Mouse (Mus musculus) gastrocnemius, adult 8-10 months (tissue): ENCODE results near the gene Immp2l. TPM values are rescaled to one million over a fixed set of nuclear protein-coding genes. Genes with fewer than 3 reads are reported as not detected.
"Not testable (repeated sequence)": the region's sequence is repeated elsewhere in the genome, so short reads cannot be mapped to it uniquely, and the experiment has no call there.

Source experiments
- DNase-seq, 2 experiments: peaks; one replicate each; pipeline ENCODE4 v3.0.0; 2022; ENCODE audit warnings: low spot score in 2 of 2
- total RNA-seq, 4 experiments: library from RNA; stranded (reverse); gene quantifications; 2 replicates each; pipeline ENCODE4 v1.2.4; 2022

Gene Immp2l
- total RNA-seq, 4 experiments from 2014 or later, result 11.0 to 15.7 (median 13.6) TPM

- no peak for DNase-seq
Measured at GRCm38 (mm10) chr12:41668280-41668679, 644.4 kb downstream of the Immp2l start.

DNA sequence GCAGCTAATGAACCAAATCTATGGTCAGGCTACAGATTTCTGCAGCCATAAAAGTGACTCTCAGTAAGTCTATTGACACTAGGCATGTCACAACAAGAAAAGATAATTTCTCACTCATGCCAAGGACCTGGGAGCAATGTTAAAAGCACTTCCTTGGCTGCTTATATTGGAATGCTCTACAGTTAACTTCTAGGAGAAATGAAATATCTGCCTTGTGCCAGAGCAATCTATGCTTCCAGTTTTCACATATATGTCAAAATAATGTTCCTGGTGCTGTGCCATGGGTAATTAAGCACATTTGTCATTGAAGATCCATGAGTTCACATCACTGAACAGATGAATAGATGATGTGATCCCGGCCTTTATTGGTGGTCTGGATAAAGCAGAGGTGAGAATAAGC is 645.6 kb downstream of the Immp2l start:
- DNase-seq, result no peak

DNA sequence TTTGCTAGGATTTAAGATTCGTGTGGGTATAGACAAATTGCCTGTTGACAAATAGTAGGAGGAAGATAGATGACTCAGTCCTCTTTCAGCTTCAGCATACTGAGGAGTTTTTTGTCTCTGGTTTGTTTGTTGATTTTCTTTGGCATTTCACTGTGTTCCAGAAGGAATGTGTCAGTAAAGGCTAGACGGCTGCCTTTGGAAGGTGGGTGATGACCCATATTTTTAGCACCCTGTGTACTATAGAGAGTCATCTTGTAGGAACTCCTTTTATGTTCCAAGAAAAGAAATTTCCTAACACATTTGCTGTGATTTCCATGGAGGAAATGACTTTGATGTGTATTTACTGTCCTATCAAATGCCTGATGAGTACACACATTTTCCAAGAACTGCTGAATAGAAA is 651.0 kb downstream of the Immp2l start:
- no peak for DNase-seq

- DNase-seq, result no peak
Measured at GRCm38 (mm10) chr12:41680141-41680540, 656.3 kb downstream of the Immp2l start.

- no peak for DNase-seq
Measured at GRCm38 (mm10) chr12:41682141-41682540, 658.3 kb downstream of the Immp2l start.

DNA sequence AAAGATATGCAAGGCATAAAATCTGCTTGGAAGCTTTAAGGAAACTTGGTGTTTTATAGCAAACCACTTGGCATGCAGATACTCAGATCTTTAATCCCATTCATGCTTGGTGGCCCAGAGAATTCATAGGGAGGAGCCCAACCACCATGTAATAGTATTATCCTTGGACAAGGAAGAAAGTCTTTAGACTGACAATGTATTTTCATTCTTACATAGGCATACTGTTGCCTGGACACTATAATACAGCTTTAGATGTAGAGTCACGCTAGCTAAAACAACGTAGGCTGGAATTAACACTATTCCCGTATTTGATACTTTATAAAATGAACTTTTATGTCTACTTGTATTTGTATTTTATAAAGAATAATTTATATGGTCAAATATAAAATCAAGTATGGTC is 665.9 kb downstream of the Immp2l start:
- no peak for DNase-seq

- no peak for DNase-seq
Measured at GRCm38 (mm10) chr12:41710608-41711007, 686.7 kb downstream of the Immp2l start.

GRCm38 (mm10) chr12:41716946-41717345 is 693.1 kb downstream of the Immp2l start:
- no peak for DNase-seq

- DNase-seq, result no peak
Measured at GRCm38 (mm10) chr12:41724585-41724984, 700.7 kb downstream of the Immp2l start.

DNA sequence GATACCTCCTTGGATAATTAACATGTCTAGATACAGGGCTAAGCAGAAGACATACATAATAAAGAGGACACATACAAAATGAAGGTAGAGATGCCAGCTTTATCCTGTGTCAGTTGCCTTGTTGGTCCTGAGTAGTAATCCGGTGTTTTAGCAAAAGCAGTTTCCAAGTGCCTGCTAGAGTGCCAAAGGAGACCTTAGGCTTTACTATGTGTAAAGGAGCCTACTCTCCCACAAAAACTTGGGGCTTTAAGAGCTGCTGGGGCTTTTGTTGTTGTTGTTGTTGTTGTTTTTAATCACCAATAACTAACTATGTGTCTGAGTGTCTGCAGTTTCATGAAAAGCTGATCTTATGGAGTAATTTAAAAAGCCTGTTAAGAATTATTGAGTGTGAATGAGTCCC is 702.8 kb downstream of the Immp2l start:
- no peak for DNase-seq

DNA sequence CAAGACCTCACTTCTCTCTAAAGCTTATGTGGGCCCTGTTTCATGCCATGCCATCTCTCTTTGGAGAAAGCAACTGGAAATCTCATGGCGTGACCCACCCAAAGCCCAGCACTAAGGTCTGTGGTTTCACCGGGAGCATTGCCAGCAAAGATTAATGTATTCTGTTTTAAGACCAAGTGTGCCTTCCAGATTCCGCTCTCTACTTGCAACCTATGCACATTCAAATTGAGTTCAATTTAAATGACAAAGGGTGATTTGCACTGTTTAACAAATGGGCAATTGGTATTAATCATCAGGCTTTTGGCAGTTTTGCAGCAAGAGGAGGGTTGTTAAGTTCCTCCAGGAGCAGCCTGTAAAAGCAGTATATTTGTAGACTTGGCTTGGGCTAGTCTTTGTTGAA is 703.3 kb downstream of the Immp2l start:
- no peak for DNase-seq

DNA sequence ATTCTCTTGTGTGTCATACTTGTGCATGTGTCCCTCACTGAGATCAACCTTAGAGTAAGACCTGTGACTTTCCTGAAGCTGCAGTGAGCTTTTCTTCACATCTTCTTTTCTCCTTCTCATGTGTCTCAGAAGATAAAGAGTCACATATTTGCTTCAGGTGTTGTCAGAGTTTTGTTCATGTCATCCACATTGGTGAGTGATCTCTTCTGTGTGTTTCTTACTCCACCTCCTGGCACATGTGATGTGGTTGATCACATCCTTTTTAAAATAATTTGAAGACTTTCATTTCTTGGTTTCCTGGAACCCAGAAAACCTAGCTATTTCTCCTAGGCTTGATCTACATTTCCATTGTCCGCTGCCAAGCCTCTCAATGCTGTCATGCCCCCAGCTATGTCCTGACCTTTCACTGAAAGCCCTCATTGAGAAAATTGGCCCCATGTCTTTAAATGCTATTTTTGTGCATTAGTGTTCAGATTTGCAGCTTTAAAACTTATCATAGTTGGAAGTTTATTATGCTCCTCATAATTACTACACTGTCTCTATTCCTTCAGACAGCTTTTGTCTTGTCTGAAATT is 704.0 kb downstream of the Immp2l start:
- DNase-seq, result no peak

GRCm38 (mm10) chr12:41728467-41728866 is 704.6 kb downstream of the Immp2l start:
- DNase-seq, result no peak

GRCm38 (mm10) chr12:41729780-41730179 is 705.9 kb downstream of the Immp2l start:
- no peak for DNase-seq

- no peak for DNase-seq
Measured at GRCm38 (mm10) chr12:41733168-41733567, 709.3 kb downstream of the Immp2l start.

GRCm38 (mm10) chr12:41742887-41743286 is 719.0 kb downstream of the Immp2l start:
- DNase-seq, result no peak

DNA sequence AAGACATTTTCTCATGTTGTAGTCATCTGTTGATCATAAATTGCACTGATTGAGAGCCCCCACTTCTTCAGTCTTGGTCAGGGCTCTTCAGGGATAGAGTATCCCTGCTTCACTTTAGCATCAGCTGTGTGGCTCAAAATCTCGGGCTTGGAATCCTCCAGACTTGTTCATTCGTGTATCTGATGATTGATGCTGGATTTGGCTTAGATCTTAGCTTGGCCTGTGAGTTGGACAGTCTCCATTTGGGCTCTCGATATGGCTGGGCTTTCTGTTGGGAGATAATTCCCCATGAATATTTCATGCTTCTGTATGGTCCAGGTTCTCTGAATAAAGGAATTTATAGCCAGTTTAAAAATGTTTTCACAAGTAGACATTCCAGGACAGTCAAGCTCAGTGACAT is 739.5 kb downstream of the Immp2l start:
- no peak for DNase-seq

DNA sequence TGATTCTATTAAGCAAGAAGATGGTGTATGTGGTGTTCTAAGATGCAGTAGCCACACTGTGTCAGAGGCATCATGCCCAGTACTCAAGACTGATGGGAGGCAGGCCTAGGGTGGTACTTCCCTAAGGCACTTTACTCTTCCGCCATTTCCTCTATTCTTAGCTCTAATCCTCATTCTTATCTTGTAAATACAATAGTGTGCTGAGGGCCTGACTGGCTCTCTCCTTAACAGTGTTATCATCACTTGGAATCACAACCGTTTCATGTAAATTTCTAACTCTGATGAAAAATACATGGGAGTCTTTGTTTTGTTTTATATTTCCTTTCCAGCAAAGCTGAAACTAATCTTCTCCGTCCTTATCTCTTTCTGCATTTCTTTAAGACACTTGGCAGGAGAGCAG is 750.1 kb downstream of the Immp2l start:
- DNase-seq, result no peak

DNA sequence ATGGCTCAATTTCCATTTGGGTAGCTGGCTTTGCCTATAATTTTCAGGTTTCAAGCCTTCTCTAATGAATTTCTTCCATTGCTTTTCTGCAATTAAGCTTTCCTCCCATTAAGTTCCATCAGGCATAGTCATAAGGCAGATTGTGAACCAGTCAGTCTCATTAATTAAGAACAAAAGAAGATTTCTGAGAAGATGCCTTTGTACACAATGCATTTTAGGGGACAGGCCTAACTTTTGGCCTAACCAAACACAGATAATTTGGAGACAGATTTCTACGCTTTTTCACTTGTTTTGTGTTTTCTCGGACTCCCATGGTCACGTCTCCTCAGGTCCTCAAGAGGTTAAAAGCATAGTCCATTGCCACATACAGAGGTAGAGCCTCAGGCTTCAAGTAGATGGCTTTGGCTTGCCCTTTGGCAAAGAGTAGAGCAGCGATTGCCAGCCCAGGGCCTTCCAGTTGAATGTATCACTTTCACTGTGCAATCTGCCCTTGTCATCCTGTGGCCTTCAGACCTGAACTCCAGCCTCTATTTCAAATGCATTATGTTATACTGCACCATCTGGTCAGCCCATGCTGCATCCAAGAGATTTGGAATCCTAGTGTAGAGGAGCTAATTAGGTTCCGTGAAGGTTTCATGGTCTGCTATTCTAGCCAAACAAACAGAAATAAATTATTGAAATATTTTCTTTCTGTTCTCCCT is 750.9 kb downstream of the Immp2l start:
- peak in 1 of 2 experiments; percentile 29 for DNase-seq

DNA sequence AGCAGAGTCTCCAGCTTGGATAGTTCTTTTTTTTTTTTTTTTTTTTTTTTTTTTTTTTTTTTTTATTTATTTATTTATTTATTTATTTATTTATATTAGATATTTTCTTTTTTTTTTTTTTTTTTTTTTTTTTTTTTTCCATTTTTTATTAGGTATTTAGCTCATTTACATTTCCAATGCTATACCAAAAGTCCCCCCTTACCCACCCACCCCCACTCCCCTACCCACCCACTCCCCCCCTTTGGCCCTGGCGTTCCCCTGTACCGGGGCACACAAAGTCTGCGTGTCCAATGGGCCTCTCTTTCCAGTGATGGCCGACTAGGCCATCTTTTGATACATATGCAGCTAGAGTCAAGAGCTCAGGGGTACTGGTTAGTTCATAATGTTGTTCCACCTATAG is 753.9 kb downstream of the Immp2l start:
- not testable (repeated sequence) for DNase-seq

GRCm38 (mm10) chr12:41793681-41794080 is 769.8 kb downstream of the Immp2l start:
- not testable (repeated sequence) for DNase-seq

- no peak for DNase-seq
Measured at GRCm38 (mm10) chr12:41829517-41829916, 805.6 kb downstream of the Immp2l start.

- no peak for DNase-seq
Measured at GRCm38 (mm10) chr12:41831731-41832130, 807.8 kb downstream of the Immp2l start.
